Mouse (Mus musculus): Measurements from ENCODE around the gene Nrxn3. TPM values are rescaled to one million over a fixed set of nuclear protein-coding genes. Genes with fewer than 3 reads are reported as not detected.

Nrxn3 gene
- polyA plus RNA-seq, 1 experiment from 2014 or later, result 3.7 TPM

GRCm38 (mm10) chr12:89711791-89712190, 989.1 kb downstream of the Nrxn3 start:
- no peak overlapping the region for H3K27ac ChIP-seq
- no peak overlapping the region for H3K4me3 ChIP-seq
- no peak overlapping the region for H3K4me2 ChIP-seq (replicated peaks)
- no peaks in the 10 kb centered on the region for H3K9me3 ChIP-seq
- H3K9ac ChIP-seq, result no peak overlapping the region
- H3K27me3 ChIP-seq, result no peaks in the 10 kb centered on the region
- no peaks in the 10 kb centered on the region for H3K36me3 ChIP-seq
- 81% methylated on average over 1 of the region's 1 CpGs for WGBS
- no peaks in the 10 kb centered on the region for H3K4me1 ChIP-seq
- ATAC-seq (ENCODE audit: insufficient number of reproducible peaks, insufficient read depth, low FRiP score, low TSS enrichment), result no peak

- ATAC-seq (ENCODE audit: insufficient number of reproducible peaks, insufficient read depth, low FRiP score, low TSS enrichment), result no peak
- Histone ChIP-seq H3K9me3 (no peaks in the 10 kb centered on the region), H3K4me3 (no peak overlapping the region), H3K36me3 (no peaks in the 10 kb centered on the region), H3K9ac (no peak overlapping the region), H3K4me1 (no peaks in the 10 kb centered on the region), H3K27ac (no peak overlapping the region), H3K4me2 (replicated peaks) (no peak overlapping the region), H3K27me3 (no peaks in the 10 kb centered on the region)
- WGBS, result 32% methylated on average over 8 of the region's 8 CpGs
These were observed 996.8 kb downstream of the Nrxn3 start for GRCm38 (mm10) chr12:89719194-89720080.

- WGBS, result 74% methylated on average over 3 of the region's 3 CpGs
- Histone ChIP-seq H3K36me3 (no peaks in the 10 kb centered on the region), H3K27ac (no peak overlapping the region), H3K9me3 (no peaks in the 10 kb centered on the region), H3K27me3 (no peaks in the 10 kb centered on the region), H3K4me2 (replicated peaks) (no peak overlapping the region), H3K4me1 (no peaks in the 10 kb centered on the region), H3K4me3 (no peak overlapping the region), H3K9ac (no peak overlapping the region)
- ATAC-seq (ENCODE audit: insufficient number of reproducible peaks, insufficient read depth, low FRiP score, low TSS enrichment), result no peak
These were observed 998.3 kb downstream of the Nrxn3 start for GRCm38 (mm10) chr12:89720945-89721344.

GRCm38 (mm10) chr12:89722462-89722861, 999.8 kb downstream of the Nrxn3 start:
- WGBS, result 91% methylated on average over 14 of the region's 14 CpGs
- no peak for ATAC-seq (ENCODE audit: insufficient number of reproducible peaks, insufficient read depth, low FRiP score, low TSS enrichment)
- Histone ChIP-seq H3K4me3 (no peak overlapping the region), H3K4me1 (no peaks in the 10 kb centered on the region), H3K9me3 (no peaks in the 10 kb centered on the region), H3K36me3 (no peaks in the 10 kb centered on the region), H3K27ac (no peak overlapping the region), H3K4me2 (replicated peaks) (no peak overlapping the region), H3K9ac (no peak overlapping the region), H3K27me3 (no peaks in the 10 kb centered on the region)

- no peaks in the 10 kb centered on the region for H3K27me3 ChIP-seq
- H3K36me3 ChIP-seq, result no peaks in the 10 kb centered on the region
- H3K4me2 ChIP-seq (replicated peaks), result no peak overlapping the region
- no peak overlapping the region for H3K27ac ChIP-seq
- no peak overlapping the region for H3K9ac ChIP-seq
- no peak overlapping the region for H3K4me3 ChIP-seq
- 55% methylated on average over 3 of the region's 3 CpGs for WGBS
- no peak for ATAC-seq (ENCODE audit: insufficient number of reproducible peaks, insufficient read depth, low FRiP score, low TSS enrichment)
- no peaks in the 10 kb centered on the region for H3K4me1 ChIP-seq
- no peaks in the 10 kb centered on the region for H3K9me3 ChIP-seq
These were observed 1001.4 kb downstream of the Nrxn3 start for GRCm38 (mm10) chr12:89724048-89724447.

GRCm38 (mm10) chr12:89742326-89742725, 1019.6 kb downstream of the Nrxn3 start:
- Histone ChIP-seq H3K27me3 (no peaks in the 10 kb centered on the region), H3K9ac (no peak overlapping the region), H3K27ac (no peak overlapping the region), H3K4me2 (replicated peaks) (no peak overlapping the region), H3K36me3 (no peaks in the 10 kb centered on the region), H3K4me3 (no peak overlapping the region), H3K4me1 (no peaks in the 10 kb centered on the region), H3K9me3 (no peaks in the 10 kb centered on the region)
- WGBS, result 74% methylated on average over 1 of the region's 1 CpGs
- ATAC-seq (ENCODE audit: insufficient number of reproducible peaks, insufficient read depth, low FRiP score, low TSS enrichment), result no peak

- no peak overlapping the region for H3K27ac ChIP-seq
- H3K27me3 ChIP-seq, result no peaks in the 10 kb centered on the region
- no peak for ATAC-seq (ENCODE audit: insufficient number of reproducible peaks, insufficient read depth, low FRiP score, low TSS enrichment)
- 94% methylated on average over 2 of the region's 2 CpGs for WGBS
- H3K4me1 ChIP-seq, result no peaks in the 10 kb centered on the region
- H3K4me2 ChIP-seq (replicated peaks), result no peak overlapping the region
- H3K4me3 ChIP-seq, result no peak overlapping the region
- H3K9me3 ChIP-seq, result no peaks in the 10 kb centered on the region
- H3K9ac ChIP-seq, result no peak overlapping the region
- no peaks in the 10 kb centered on the region for H3K36me3 ChIP-seq
These were observed 1020.1 kb downstream of the Nrxn3 start for GRCm38 (mm10) chr12:89742796-89743195.

GRCm38 (mm10) chr12:89764191-89765082, 1041.8 kb downstream of the Nrxn3 start:
- Histone ChIP-seq H3K9ac (no peak overlapping the region), H3K4me3 (no peak overlapping the region), H3K27ac (no peak overlapping the region), H3K4me2 (replicated peaks) (no peak overlapping the region), H3K36me3 (no peaks in the 10 kb centered on the region), H3K4me1 (0 out of 2 replicates have a peak, but pooled peaks cover 6% of the 10 kb centered on the region), H3K9me3 (no peaks in the 10 kb centered on the region), H3K27me3 (no peaks in the 10 kb centered on the region)
- 31% methylated on average over 10 of the region's 10 CpGs for WGBS
- ATAC-seq (ENCODE audit: insufficient number of reproducible peaks, insufficient read depth, low FRiP score, low TSS enrichment), result no peak

- Histone ChIP-seq H3K36me3 (no peaks in the 10 kb centered on the region), H3K4me1 (0 out of 2 replicates have a peak, but pooled peaks cover 6% of the 10 kb centered on the region), H3K9ac (no peak overlapping the region), H3K4me3 (no peak overlapping the region), H3K4me2 (replicated peaks) (no peak overlapping the region), H3K27me3 (no peaks in the 10 kb centered on the region), H3K27ac (no peak overlapping the region), H3K9me3 (no peaks in the 10 kb centered on the region)
- no peak for ATAC-seq (ENCODE audit: insufficient number of reproducible peaks, insufficient read depth, low FRiP score, low TSS enrichment)
- 40% methylated on average over 2 of the region's 2 CpGs for WGBS
These were observed 1042.5 kb downstream of the Nrxn3 start for GRCm38 (mm10) chr12:89765179-89765578.

GRCm38 (mm10) chr12:89788794-89789193, 1066.1 kb downstream of the Nrxn3 start:
- no peaks in the 10 kb centered on the region for H3K27me3 ChIP-seq
- H3K9me3 ChIP-seq, result no peaks in the 10 kb centered on the region
- 86% methylated on average over 3 of the region's 3 CpGs for WGBS
- ATAC-seq (ENCODE audit: insufficient number of reproducible peaks, insufficient read depth, low FRiP score, low TSS enrichment), result no peak
- H3K4me2 ChIP-seq (replicated peaks), result no peak overlapping the region
- H3K4me1 ChIP-seq, result no peaks in the 10 kb centered on the region
- no peak overlapping the region for H3K9ac ChIP-seq
- no peaks in the 10 kb centered on the region for H3K36me3 ChIP-seq
- no peak overlapping the region for H3K4me3 ChIP-seq
- no peak overlapping the region for H3K27ac ChIP-seq

GRCm38 (mm10) chr12:89789981-89790380, 1067.3 kb downstream of the Nrxn3 start:
- WGBS, result 83% methylated on average over 1 of the region's 1 CpGs
- no peak for ATAC-seq (ENCODE audit: insufficient number of reproducible peaks, insufficient read depth, low FRiP score, low TSS enrichment)
- H3K4me1 ChIP-seq, result no peaks in the 10 kb centered on the region
- H3K27me3 ChIP-seq, result no peaks in the 10 kb centered on the region
- no peak overlapping the region for H3K4me2 ChIP-seq (replicated peaks)
- H3K27ac ChIP-seq, result no peak overlapping the region
- no peaks in the 10 kb centered on the region for H3K36me3 ChIP-seq
- no peak overlapping the region for H3K4me3 ChIP-seq
- H3K9me3 ChIP-seq, result no peaks in the 10 kb centered on the region
- H3K9ac ChIP-seq, result no peak overlapping the region

- no peak for ATAC-seq (ENCODE audit: insufficient number of reproducible peaks, insufficient read depth, low FRiP score, low TSS enrichment)
- H3K27ac ChIP-seq, result no peak overlapping the region
- no peaks in the 10 kb centered on the region for H3K27me3 ChIP-seq
- H3K4me3 ChIP-seq, result no peak overlapping the region
- H3K4me2 ChIP-seq (replicated peaks), result no peak overlapping the region
- no peaks in the 10 kb centered on the region for H3K9me3 ChIP-seq
- H3K9ac ChIP-seq, result no peak overlapping the region
- no peaks in the 10 kb centered on the region for H3K4me1 ChIP-seq
- no peaks in the 10 kb centered on the region for H3K36me3 ChIP-seq
- WGBS, result 83% methylated on average over 3 of the region's 3 CpGs
These were observed 1069.2 kb downstream of the Nrxn3 start for GRCm38 (mm10) chr12:89791829-89792228.
